Mouse (Mus musculus) adrenal gland (tissue): ENCODE data around the gene Ap1s1.

Experiments used
- intact Hi-C: fragments of 180-260 bp; cut with DNase I; formaldehyde crosslinking; loops from one replicate; pipeline ENCODE4 v1.15.1; 2025
- microRNA-seq, 2 experiments: library from miRNA; unstranded; fragments of <30 nt; microRNA quantifications; one replicate each; pipeline ENCODE4; 2019

Ap1s1 gene

DNA sequence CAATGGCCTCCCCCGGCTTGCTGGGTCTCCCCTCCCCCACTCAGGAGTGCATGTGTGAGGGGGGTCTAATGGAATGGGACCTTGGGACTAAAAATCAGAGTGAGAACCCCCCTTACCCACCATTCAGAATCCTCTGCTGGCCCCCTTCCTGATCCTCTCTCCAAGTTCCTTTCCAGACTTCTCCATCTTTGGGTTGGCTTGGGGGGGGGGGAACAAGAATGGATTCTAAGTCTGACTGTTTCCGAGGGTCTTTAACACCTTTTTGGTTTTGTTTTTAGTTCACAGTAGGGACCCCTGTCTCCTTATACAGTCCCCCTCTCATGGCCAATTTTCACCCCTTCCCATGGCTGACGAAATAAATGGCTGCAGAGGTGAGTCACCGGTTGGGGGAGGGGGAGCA is 19.8 kb downstream of the Ap1s1 start, which contains the start of gene Vgf:
Vgf (plus strand) TSS at position 301 of the 400 bp plus-strand sequence.
- intact Hi-C loops: no loop called here

DNA sequence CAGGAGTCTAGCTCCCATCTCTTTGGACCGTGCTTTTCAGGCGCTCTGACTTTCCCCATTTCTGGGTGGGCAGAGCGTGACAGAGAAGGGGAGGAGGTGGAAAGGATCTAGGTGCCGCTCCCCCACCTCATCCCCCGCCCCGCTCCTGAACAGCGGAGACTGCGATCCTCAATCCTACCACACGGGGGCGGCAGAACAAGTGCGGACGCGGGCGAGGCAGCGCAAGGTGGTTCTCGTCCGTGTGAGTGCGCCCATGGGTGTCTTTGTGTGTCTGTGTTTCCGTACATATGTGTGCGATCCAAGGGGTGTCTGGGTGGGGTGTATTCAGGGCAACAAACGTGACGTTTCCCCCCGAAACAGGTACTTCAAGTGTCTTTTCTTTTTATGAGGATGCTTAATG is 20.8 kb downstream of the Ap1s1 start:
- intact Hi-C loops: loop anchor here (2.0 kb wide), 1 partner anchor 82 kb away; no protein-coding TSS in a partner anchor

DNA sequence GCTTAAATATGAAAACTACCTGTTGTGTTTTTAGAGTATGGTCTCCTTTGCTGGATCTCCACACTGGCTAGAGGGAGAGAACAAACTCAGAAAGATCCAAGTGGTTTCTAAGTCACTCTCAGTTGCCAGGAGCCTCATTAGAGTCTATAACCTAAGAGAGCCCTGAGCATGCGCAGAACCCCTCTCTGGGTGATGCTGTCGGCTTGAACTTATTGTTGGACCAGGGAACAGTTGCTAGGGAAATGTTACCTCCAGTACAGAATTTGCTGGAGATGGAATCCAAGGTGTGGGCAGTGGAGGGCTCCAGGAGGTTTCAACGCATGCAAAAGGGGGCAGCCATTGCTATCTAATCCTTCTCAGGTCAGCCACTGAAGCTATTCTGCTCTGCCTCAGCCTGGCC is 21.6 kb downstream of the Ap1s1 start:
- intact Hi-C loops: loop anchor here (2.0 kb wide), 1 partner anchor 82 kb away; no protein-coding TSS in a partner anchor

DNA sequence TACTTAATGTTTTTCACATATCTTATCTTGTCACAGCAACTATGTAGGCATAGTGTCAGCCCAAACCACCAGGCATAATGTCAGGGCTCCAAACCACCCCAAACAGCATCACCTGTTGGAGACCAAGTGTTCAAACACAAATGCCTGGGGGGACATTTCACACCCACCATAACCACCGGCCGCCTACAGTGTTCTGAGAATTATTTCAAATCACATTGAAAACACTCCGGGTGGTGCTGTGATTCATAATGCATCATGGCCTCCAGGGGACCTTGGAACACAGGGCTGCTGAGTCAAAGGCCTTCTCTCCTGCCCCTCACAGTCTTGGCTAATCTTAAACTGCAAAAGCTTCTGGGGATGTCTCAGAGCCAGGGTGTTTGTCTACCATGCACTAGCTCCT is 30.0 kb downstream of the Ap1s1 start:
- intact Hi-C loops: no loop called here

DNA sequence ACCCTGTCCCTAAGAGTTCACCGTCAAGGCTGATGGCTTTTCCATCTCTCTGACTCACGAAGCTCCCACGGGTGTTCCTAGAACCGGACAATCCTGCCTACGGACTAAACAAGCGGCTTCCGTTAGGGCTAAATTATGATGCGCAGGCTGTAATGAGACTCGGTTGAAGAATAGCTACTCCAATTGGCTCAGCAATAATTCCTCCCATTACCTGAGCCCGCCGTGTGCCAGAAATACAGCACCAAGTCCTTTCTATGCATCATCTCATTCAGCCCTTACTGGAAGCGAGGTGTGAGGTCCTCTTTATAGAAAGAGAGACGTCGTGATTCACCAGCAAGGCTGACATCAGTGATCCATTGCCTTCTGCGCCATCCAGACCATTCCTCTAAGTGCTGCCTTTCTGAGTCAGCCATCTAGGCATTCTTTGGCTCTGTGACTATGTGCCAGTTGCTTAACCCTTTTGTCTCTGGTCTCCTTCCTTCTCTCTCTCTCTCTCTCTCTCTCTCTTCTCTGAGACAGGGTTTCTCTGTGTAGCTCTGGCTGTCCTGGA is 33.5 kb downstream of the Ap1s1 start:
- intact Hi-C loops: loop anchor here (5.0 kb wide), 1 partner anchor 90 kb away; no protein-coding TSS in a partner anchor

DNA sequence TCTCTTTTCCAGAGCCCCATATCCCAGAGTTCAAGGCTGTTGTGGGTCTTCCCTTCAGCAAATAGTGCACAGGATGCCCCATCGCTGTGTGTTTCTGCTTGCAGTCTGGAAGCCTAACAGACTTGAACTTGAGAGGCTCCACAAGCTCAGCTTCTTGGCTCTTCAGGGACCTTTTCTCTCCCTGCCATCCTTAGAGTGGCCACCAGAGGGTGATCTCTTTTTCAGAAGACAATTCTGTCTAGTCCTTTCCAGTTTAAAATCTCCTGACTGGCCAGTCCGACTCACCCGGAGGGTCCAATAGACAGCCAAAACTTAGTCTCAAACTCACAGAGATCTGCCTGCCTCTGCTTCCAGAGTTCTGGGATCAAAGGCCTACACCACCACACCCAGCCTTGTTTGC is 35.9 kb downstream of the Ap1s1 start:
- intact Hi-C loops: loop anchor here (5.0 kb wide), 1 partner anchor 92 kb away; no protein-coding TSS in a partner anchor

DNA sequence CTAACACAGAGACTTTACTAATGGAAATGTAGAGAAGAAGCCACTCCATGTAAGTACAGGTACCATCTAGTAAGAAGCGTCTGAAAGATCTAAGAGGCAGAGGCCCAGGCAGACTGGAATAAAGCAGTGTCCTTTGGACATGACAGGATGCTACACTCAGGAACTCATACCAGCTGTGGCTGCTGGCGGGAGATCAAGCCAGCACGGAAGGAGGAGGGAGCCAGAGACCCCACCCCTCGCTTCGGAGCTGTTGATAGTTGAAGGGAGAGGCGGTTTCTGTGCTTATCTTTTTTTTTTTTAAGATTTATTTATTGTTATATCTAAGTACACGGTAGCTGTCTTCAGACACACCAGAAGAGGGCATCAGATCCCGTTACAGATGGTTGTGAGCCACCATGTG is 38.7 kb downstream of the Ap1s1 start:
- intact Hi-C loops: no loop called here

DNA sequence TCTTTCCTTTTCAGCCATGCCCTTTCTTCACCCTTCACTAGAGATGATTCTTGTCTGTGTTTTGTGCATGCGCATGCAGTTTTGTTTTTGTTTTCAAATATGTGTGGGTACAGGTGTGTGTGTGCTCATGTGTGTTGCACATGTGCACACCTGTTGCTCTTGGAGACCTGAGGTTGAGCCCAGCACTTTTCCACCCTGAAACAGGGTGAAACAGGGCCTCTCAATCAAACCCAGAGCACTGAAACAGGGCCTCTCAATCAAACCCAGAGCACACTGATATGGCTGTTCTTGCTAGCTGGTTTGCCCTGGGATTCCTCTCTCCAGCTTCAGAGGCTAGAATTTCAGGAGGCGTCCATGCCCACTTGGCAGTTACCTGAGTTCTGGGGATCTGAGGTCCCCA is 45.3 kb downstream of the Ap1s1 start:
- intact Hi-C loops: no loop called here

DNA sequence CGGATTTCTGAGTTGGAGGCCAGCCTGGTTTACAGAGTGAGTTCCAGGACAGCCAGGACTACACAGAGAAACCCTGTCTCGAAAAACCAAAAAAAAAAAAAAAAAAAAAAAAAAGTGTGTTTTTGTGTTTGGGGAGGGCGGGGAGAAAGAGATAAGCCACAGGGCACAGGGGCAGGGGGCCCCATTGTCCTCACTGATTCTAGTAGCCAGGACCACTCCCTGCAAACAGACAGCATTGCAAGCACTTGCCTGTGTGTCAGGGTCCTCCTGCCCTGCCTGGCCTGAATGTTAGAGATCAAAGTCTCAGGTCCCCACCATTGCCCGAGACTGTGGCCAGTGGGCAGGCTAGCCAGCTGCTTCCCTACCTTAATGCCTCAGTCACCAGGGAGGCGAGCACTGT is 46.5 kb downstream of the Ap1s1 start:
- intact Hi-C loops: no loop called here

DNA sequence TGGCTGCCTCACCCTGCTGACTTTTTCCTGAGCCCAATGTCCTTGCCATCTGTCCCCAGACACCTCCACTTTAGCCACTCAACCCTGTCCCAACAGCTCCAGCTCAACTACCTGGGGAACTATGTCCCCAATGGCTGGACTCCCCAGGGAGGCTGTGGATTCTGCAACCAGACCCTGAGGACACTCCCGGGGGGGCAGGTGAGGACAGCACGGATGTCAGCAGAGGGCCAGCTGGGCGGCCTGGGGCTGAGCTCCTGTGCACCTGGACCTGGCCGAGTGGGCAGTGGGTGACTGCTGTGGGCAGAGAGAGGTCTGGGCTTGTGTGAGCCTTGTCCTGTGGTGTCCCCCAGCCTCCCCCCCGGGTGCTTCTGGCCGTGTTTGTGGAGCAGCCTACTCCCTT is 56.1 kb downstream of the Ap1s1 start:
- intact Hi-C loops: no loop called here

DNA sequence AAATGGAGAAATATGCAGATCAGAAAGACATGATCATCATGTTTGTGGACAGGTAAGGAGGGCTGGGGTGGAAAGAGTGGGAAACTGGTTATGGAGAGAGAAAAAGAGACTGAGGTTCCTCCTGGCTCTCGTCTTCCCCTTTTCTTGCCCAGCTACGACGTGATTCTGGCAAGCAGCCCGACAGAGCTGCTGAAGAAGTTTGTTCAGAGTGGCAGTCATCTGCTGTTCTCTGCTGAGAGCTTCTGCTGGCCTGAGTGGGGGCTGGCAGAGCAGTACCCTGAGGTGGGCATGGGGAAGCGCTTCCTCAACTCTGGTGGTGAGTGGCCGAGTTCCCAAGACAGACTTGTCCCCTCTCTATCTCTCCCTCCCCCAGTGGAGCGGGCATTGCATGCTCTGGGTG is 57.5 kb downstream of the Ap1s1 start:
- intact Hi-C loops: no loop called here

DNA sequence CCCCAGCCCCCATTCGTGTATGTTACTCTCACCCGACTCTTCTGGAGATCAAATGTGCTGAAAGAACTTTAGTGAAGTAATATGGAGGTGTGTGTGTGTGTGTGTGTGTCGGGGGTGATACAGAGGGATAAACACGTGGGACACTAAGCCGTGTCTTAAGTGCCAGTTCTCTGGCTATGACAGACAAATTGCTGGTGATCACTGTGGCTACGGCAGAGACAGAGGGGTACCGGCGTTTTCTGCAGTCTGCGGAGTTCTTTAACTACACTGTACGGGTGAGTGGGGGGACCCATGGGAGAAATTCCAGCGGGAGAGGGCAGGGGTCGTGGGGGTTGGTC is 58.0 kb downstream of the Ap1s1 start, which contains the start of gene Znhit1:
Znhit1 (minus strand) TSS at position 88 of the 338 bp plus-strand sequence.
- intact Hi-C loops: no loop called here

DNA sequence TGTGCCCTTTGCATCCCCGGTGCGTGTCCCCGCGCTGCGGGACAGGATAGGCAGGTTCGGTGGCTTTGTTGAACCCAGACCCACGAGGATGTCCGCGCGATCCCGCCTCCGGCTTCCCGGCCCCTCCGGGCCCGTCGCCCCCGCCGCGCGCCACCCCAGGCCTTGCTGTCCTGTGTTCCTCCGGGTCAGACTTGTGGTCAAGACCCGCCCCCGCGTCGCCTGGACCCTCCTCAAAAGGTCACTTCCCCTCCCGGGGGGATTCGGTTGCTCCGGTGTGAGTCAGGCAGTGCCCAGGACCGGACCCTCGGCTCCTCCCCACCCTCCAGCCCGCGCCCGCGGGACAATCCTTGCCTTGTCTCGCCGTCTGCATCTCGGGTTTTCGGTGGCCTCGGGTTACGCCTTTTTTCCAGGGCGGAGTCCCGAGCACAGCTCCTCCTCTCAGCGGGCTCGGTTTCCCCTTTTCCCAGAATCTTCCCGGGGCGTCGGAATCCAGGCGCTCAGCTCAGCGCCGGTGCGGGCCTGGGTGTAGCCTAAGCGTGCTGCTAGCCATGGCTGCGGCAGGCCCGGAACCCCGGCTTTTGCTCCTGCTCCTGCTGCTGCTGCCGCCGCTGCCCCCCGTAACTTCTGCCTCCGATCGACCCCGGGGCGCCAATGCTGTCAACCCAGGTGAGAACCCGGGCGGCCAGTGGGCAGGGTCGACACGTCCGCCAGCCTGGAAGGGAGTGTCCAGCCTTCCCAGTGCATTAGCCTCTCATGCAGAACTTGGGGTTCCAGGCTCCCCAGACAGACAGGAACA is 58.6 kb downstream of the Ap1s1 start:
- intact Hi-C loops: no loop called here

DNA sequence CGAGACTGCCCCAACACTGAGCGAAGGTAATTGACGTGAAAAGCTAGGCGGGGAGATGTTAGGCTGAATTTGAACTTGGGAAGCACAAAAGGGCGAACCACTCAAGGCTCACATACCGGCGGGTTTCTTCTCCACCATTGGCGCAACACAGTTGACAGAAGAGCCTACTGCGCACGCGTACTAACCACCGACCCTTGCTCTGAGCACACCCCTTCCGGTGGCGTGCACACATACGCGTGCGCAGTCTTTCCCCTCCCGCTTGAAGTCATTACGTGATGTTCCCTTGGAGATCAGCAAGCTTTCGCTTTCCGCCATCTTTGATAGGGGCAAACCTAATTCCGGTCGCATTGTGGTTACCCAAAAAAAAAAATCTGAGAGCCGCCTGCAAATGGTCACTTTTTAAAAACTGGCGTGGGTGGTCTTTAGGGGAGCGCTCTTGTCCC is 59.2 kb downstream of the Ap1s1 start, which contains the start of gene Plod3:
Plod3 (plus strand) TSS at position 325 of the 443 bp plus-strand sequence.
- intact Hi-C loops: no loop called here

Small RNAs within 50 kb of the gene (microRNA-seq; reads per million reads assigned to microRNA genes)
- 19.4 to 24.2 reads per million in 2 experiments for gene Mir702
